In genomic region chr2:178507379-178508014, GRCm38 (mm10) we compare ENCODE assay signal across 8 mouse cellular contexts.
DNase-seq lines count a peak whose midpoint lies in the region; ATAC-seq and TF ChIP-seq lines count a peak whose summit lies in the region.

No protein-coding gene starts in this region.

- H3K27me3 ChIP-seq in ES-Bruce4 (ENCODE audit: control insufficient read depth, insufficient read depth, low read length, poor library complexity, severe bottlenecking): no peaks in the 10 kb centered on the region
- H3K27me3 ChIP-seq in hindbrain, embryonic 14.5 days (ENCODE audit: control insufficient read depth, insufficient read depth, low read length): no peaks in the 10 kb centered on the region

- 46% methylated on average over 6 of the region's 6 CpGs for WGBS in bone marrow, adult 2 months
- 44% methylated on average over 6 of the region's 6 CpGs for WGBS in hindbrain, embryonic 14.5 days

- no peak overlapping the region for H3K9ac ChIP-seq in ES-Bruce4 (ENCODE audit: low read depth, poor library complexity, severe bottlenecking)
- no peak overlapping the region for H3K9ac ChIP-seq in hindbrain, embryonic 14.5 days

- H3K4me1 ChIP-seq in ES-Bruce4 (ENCODE audit: control insufficient read depth, insufficient read depth, low read length): no peaks in the 10 kb centered on the region
- H3K4me1 ChIP-seq in bone marrow, adult 2 months (ENCODE audit: control insufficient read depth, insufficient read depth, low read length): peaks cover 3% of the 10 kb centered on the region; the same call in 1 of the 2 replicates
- H3K4me1 ChIP-seq in embryonic fibroblast, embryonic 13.5 days (ENCODE audit: control insufficient read depth, insufficient read depth, low read length): no peaks in the 10 kb centered on the region
- H3K4me1 ChIP-seq in hindbrain, embryonic 14.5 days (replicated peaks; ENCODE audit: control insufficient read depth, insufficient read depth, low read length): no peaks in the 10 kb centered on the region

- peak; percentile 96 for DNase-seq in hindbrain, embryonic 14.5 days (ENCODE audit: low spot score)
- DNase-seq in layer of hippocampus, adult 9-11 months: peak; percentile 56
- DNase-seq in lung, postnatal 25 days (ENCODE audit: low spot score): peak; percentile 61
- peak; percentile 59 for DNase-seq in retina, postnatal 7 days (ENCODE audit: low read depth, low spot score)
- peak; percentile 65 for DNase-seq in urinary bladder, postnatal 14 days (ENCODE audit: low spot score)

- no peak overlapping the region for H3K27ac ChIP-seq in ES-Bruce4 (ENCODE audit: insufficient read depth, low read length)
- H3K27ac ChIP-seq in bone marrow, adult 2 months (ENCODE audit: control insufficient read depth, insufficient read depth, low read depth, low read length, poor library complexity): no peak overlapping the region
- no peak overlapping the region for H3K27ac ChIP-seq in embryonic fibroblast, embryonic 13.5 days (ENCODE audit: insufficient read depth, low read length)
- peak overlapping the region; percentile 24; the same call in 1 of the 2 replicates for H3K27ac ChIP-seq in hindbrain, embryonic 14.5 days

- no peak for TF ChIP-seq POLR2A in ES-Bruce4 (IDR thresholded peaks at IDR 0.05; ENCODE audit: insufficient read depth, low read length)
- no peak for TF ChIP-seq POLR2A in bone marrow, adult 2 months (IDR thresholded peaks at IDR 0.05; ENCODE audit: borderline replicate concordance, control insufficient read depth, low read depth, low read length)
- no peak for TF ChIP-seq POLR2A in embryonic fibroblast, embryonic 13.5 days (IDR thresholded peaks at IDR 0.05; ENCODE audit: low read depth, low read length)

- no peaks in the 10 kb centered on the region for H3K9me3 ChIP-seq in ES-Bruce4 (replicated peaks; ENCODE audit: control insufficient read depth, insufficient read depth, low read length, poor library complexity, severe bottlenecking)
- no peaks in the 10 kb centered on the region for H3K9me3 ChIP-seq in hindbrain, embryonic 14.5 days (ENCODE audit: control insufficient read depth, low read length)

- peak; percentile 75 for ATAC-seq in hindbrain, embryonic 14.5 days (ENCODE audit: low FRiP score)

- TF ChIP-seq EP300 in ES-Bruce4 (IDR thresholded peaks at IDR 0.05; ENCODE audit: insufficient read depth, low read depth, low read length): no peak

- H3K4me2 ChIP-seq in hindbrain, embryonic 14.5 days (replicated peaks): no peak overlapping the region

- no peaks in the 10 kb centered on the region for H3K36me3 ChIP-seq in ES-Bruce4 (ENCODE audit: control insufficient read depth, insufficient read depth, low read length, poor library complexity, severe bottlenecking)
- H3K36me3 ChIP-seq in hindbrain, embryonic 14.5 days (replicated peaks; ENCODE audit: control insufficient read depth, insufficient read depth): no peaks in the 10 kb centered on the region

- H3K4me3 ChIP-seq in ES-Bruce4 (ENCODE audit: low read depth, low read length): no peak overlapping the region
- H3K4me3 ChIP-seq in bone marrow, adult 2 months (replicated peaks; ENCODE audit: control insufficient read depth, low read depth, low read length): no peak overlapping the region
- H3K4me3 ChIP-seq in embryonic fibroblast, embryonic 13.5 days (ENCODE audit: insufficient read depth, low read length): no peak overlapping the region
- no peak overlapping the region for H3K4me3 ChIP-seq in hindbrain, embryonic 14.5 days (replicated peaks; ENCODE audit: low read length)

- TF ChIP-seq CTCF in ES-Bruce4 (IDR thresholded peaks at IDR 0.05; ENCODE audit: low read depth, low read length): peak; percentile 84
- peak; percentile 91 for TF ChIP-seq CTCF in bone marrow, adult 2 months (IDR thresholded peaks at IDR 0.05; ENCODE audit: control insufficient read depth, insufficient read depth, low read length)
- peak; percentile 74 for TF ChIP-seq CTCF in embryonic fibroblast, embryonic 13.5 days (IDR thresholded peaks at IDR 0.05; ENCODE audit: borderline replicate concordance, insufficient read depth, low read length)
